Mouse (Mus musculus) inflammation-experienced regulatory T-cells, adult 16 weeks (primary cell): ENCODE data around the gene Vps37b. TPM values are rescaled to one million over a fixed set of nuclear protein-coding genes. Genes with fewer than 3 reads are reported as not detected.

ENCODE experiments used
- polyA plus RNA-seq: library from polyadenylated mRNA; unstranded; fragments of 100-300 nt; shearing (Covaris generic); gene quantifications from one replicate; pipeline ENCODE4 v1.2.1, GENCODE M21; 2017

Vps37b gene
- polyA plus RNA-seq: 62.1 TPM

GRCm38 (mm10) chr5:124032001-124032508 lies at the start of gene Vps37b:
Gene Vps37b, minus strand, starts transcription at chr5:124032270.

GRCm38 (mm10) chr5:123973299-123974178 lies 58.5 kb downstream of the Vps37b start, which contains the start of gene Hip1r:
Gene Hip1r, plus strand, starts transcription at chr5:123973628.

Other genes with a start within 250 kb of the Vps37b start
- 1.2 TPM for gene Hcar2, start 166.8 kb downstream of the Vps37b start, polyA plus RNA-seq
- gene Hcar1, start 152.2 kb downstream of the Vps37b start, polyA plus RNA-seq: not detected
- gene Denr, start 125.1 kb downstream of the Vps37b start, polyA plus RNA-seq: 106 TPM
- gene Gm43518, start 104.9 kb downstream of the Vps37b start, polyA plus RNA-seq: 5.3 TPM
- gene Ccdc62, start 101.6 kb downstream of the Vps37b start, polyA plus RNA-seq: 7.5 TPM
- 77.8 TPM for gene Hip1r, start 58.6 kb downstream of the Vps37b start, polyA plus RNA-seq
- gene Abcb9, start 63.5 kb upstream of the Vps37b start, polyA plus RNA-seq: 58.8 TPM
- gene Ogfod2, start 80.0 kb upstream of the Vps37b start, polyA plus RNA-seq: 37.3 TPM
- 110 TPM for gene Arl6ip4, start 83.8 kb upstream of the Vps37b start, polyA plus RNA-seq
- gene Pitpnm2, start 217.5 kb upstream of the Vps37b start, polyA plus RNA-seq: 11.9 TPM